Mouse (Mus musculus) frontal cortex, postnatal 36 days (tissue): Measurements from ENCODE around the gene Utrn.

Experiments used
- DNase-seq, 2 experiments: peaks; one replicate each; pipeline ENCODE4 v3.0.0; 2022; ENCODE audit warnings: low spot score in 2 of 2

The Utrn gene

GRCm38 (mm10) chr10:12798248-12798647 is 70.9 kb downstream of the Utrn start:
- DNase-seq: no peak

GRCm38 (mm10) chr10:12796510-12796840 is 72.7 kb downstream of the Utrn start:
- DNase-seq: no peak

GRCm38 (mm10) chr10:12795796-12796509 is 73.2 kb downstream of the Utrn start:
- no peak for DNase-seq

GRCm38 (mm10) chr10:12792049-12792448 is 77.1 kb downstream of the Utrn start:
- no peak for DNase-seq

- DNase-seq: no peak
Observed at GRCm38 (mm10) chr10:12790881-12791280, 78.3 kb downstream of the Utrn start.

- no peak for DNase-seq
Observed at GRCm38 (mm10) chr10:12788529-12788928, 80.6 kb downstream of the Utrn start.

GRCm38 (mm10) chr10:12787965-12788364 is 81.2 kb downstream of the Utrn start:
- DNase-seq: no peak

GRCm38 (mm10) chr10:12785299-12785698 is 83.9 kb downstream of the Utrn start:
- DNase-seq: no peak

- no peak for DNase-seq
Observed at GRCm38 (mm10) chr10:12781381-12781907, 87.7 kb downstream of the Utrn start.

- no peak for DNase-seq
Observed at GRCm38 (mm10) chr10:12773178-12773577, 96.0 kb downstream of the Utrn start.

GRCm38 (mm10) chr10:12771511-12771910 is 97.7 kb downstream of the Utrn start:
- no peak for DNase-seq

- no peak for DNase-seq
Observed at GRCm38 (mm10) chr10:12762668-12763067, 106.5 kb downstream of the Utrn start.

GRCm38 (mm10) chr10:12758702-12758988 is 110.5 kb downstream of the Utrn start:
- DNase-seq: no peak

GRCm38 (mm10) chr10:12757943-12758701 is 111.0 kb downstream of the Utrn start:
- peak in 1 of 2 experiments; percentile 32 for DNase-seq

- no peak for DNase-seq
Observed at GRCm38 (mm10) chr10:12756692-12757091, 112.5 kb downstream of the Utrn start.

GRCm38 (mm10) chr10:12754911-12755310 is 114.3 kb downstream of the Utrn start:
- DNase-seq: no peak

- DNase-seq: no peak
Observed at GRCm38 (mm10) chr10:12754166-12754565, 115.0 kb downstream of the Utrn start.

GRCm38 (mm10) chr10:12743717-12744116 is 125.4 kb downstream of the Utrn start:
- no peak for DNase-seq

GRCm38 (mm10) chr10:12739302-12739987 is 129.7 kb downstream of the Utrn start:
- no peak for DNase-seq

- no peak for DNase-seq
Observed at GRCm38 (mm10) chr10:12737926-12738325, 131.2 kb downstream of the Utrn start.

GRCm38 (mm10) chr10:12736861-12737835 is 132.0 kb downstream of the Utrn start:
- DNase-seq: no peak

GRCm38 (mm10) chr10:12735695-12736094 is 133.5 kb downstream of the Utrn start:
- no peak for DNase-seq
